In genomic region chr12:111006339-111006738, GRCm38 (mm10) we compare ENCODE assay signal across 15 mouse cellular contexts. TPM values are rescaled to one million over a fixed set of nuclear protein-coding genes. Genes with fewer than 3 reads are reported as not detected.
DNase-seq lines count a peak whose midpoint lies in the region; ATAC-seq lines count a peak whose summit lies in the region.
"Had no signal": no experiment of that assay in that cellular context is flagged by ENCODE, and none has a peak within 500 bp of the region (broad histone marks: within the 10 kb centered on the region; RNA-seq: fewer than 3 reads in every experiment).

No protein-coding gene starts in this region.

- no peaks in the 10 kb centered on the region for H3K27me3 ChIP-seq in hindbrain, embryonic 13.5 days
- no peaks in the 10 kb centered on the region for H3K27me3 ChIP-seq in hindbrain, embryonic 16.5 days (replicated peaks; ENCODE audit: control insufficient read depth, insufficient read depth, low read length)
- H3K27me3 ChIP-seq: embryonic facial prominence, embryonic 12.5 days; hindbrain, embryonic 12.5 days had no signal

- no peak overlapping the region for H3K9ac ChIP-seq in hindbrain, embryonic 13.5 days
- no peak overlapping the region for H3K9ac ChIP-seq in hindbrain, embryonic 16.5 days (ENCODE audit: low read depth, low read length)
- H3K9ac ChIP-seq: embryonic facial prominence, embryonic 12.5 days; hindbrain, embryonic 12.5 days had no signal

- 54% methylated on average over 5 of the region's 5 CpGs for WGBS in hindbrain, embryonic 13.5 days
- WGBS in hindbrain, embryonic 16.5 days, result 52% methylated on average over 4 of the region's 5 CpGs

- DNase-seq in cerebellum, postnatal 10 days, result peak; percentile 33 to 49
- DNase-seq in cerebellum, adult 9-11 months, result no peak
- DNase-seq in testis, postnatal 10 days (ENCODE audit: low spot score), result peak; percentile 71
- DNase-seq in testis, postnatal 14 days (ENCODE audit: low spot score), result no peak
- DNase-seq in adrenal gland, adult 8-10 months, result no peak
- no peak for DNase-seq in urinary bladder, postnatal 10 days (ENCODE audit: low spot score)
- DNase-seq: cerebellum, adult 11-12 months; kidney, postnatal 36 days; lung, postnatal 14 days; thymus, postnatal 4 days had no signal

- no peak overlapping the region for H3K27ac ChIP-seq in hindbrain, embryonic 13.5 days
- H3K27ac ChIP-seq in hindbrain, embryonic 16.5 days (ENCODE audit: low read depth, low read length), result no peak overlapping the region
- H3K27ac ChIP-seq: embryonic facial prominence, embryonic 12.5 days; hindbrain, embryonic 12.5 days; left cerebral cortex, adult 2 months had no signal

- H3K36me3 ChIP-seq in hindbrain, embryonic 13.5 days, result no peaks in the 10 kb centered on the region
- H3K36me3 ChIP-seq in hindbrain, embryonic 16.5 days (ENCODE audit: control insufficient read depth, insufficient read depth, low read length), result no peaks in the 10 kb centered on the region
- H3K36me3 ChIP-seq: embryonic facial prominence, embryonic 12.5 days; hindbrain, embryonic 12.5 days had no signal

- no peak overlapping the region for H3K4me3 ChIP-seq in hindbrain, embryonic 13.5 days
- H3K4me3 ChIP-seq in hindbrain, embryonic 16.5 days (ENCODE audit: low read length), result no peak overlapping the region
- H3K4me3 ChIP-seq: embryonic facial prominence, embryonic 12.5 days; hindbrain, embryonic 12.5 days; left cerebral cortex, adult 2 months had no signal

- peaks cover 29% of the 10 kb centered on the region for H3K4me1 ChIP-seq in hindbrain, embryonic 13.5 days (replicated peaks)
- peaks cover 11% of the 10 kb centered on the region for H3K4me1 ChIP-seq in hindbrain, embryonic 16.5 days (ENCODE audit: control insufficient read depth, insufficient read depth, low read depth, low read length)

- ATAC-seq in hindbrain, embryonic 13.5 days (ENCODE audit: low FRiP score), result 0 out of 2 replicates have a peak, but pooled peaks have one; percentile 52
- no peak for ATAC-seq in hindbrain, embryonic 16.5 days

- no peak overlapping the region for H3K4me2 ChIP-seq in hindbrain, embryonic 13.5 days
- no peak overlapping the region for H3K4me2 ChIP-seq in hindbrain, embryonic 16.5 days (ENCODE audit: low read length)
- H3K4me2 ChIP-seq: embryonic facial prominence, embryonic 12.5 days; hindbrain, embryonic 12.5 days had no signal

- H3K9me3 ChIP-seq in hindbrain, embryonic 13.5 days, result no peaks in the 10 kb centered on the region
- no peaks in the 10 kb centered on the region for H3K9me3 ChIP-seq in hindbrain, embryonic 16.5 days (ENCODE audit: control insufficient read depth, low read length)
- H3K9me3 ChIP-seq: embryonic facial prominence, embryonic 12.5 days; hindbrain, embryonic 12.5 days had no signal

RNA-seq across cellular contexts. Expression of gene Ankrd9, which starts 27.5 kb away (rescaled TPM):
- polyA plus RNA-seq in hindbrain, embryonic 13.5 days (2015; fragmentation: Nextera tagmentation; extraction: Ambion mirVana), result 6.8 and 7.5 TPM in 2 replicates
- 12.2 and 14.2 TPM in 2 replicates for polyA plus RNA-seq in hindbrain, embryonic 16.5 days (2015; fragmentation: Nextera tagmentation; extraction: Ambion mirVana)
- 10 to 100 TPM; 11.1 to 46.5 (median 17.7) TPM for total RNA-seq in adrenal gland, adult 8-10 months (2022)

RNA-seq across cellular contexts. Expression of gene Rcor1, which starts 32.8 kb away (rescaled TPM):
- polyA plus RNA-seq in hindbrain, embryonic 13.5 days (2015; fragmentation: Nextera tagmentation; extraction: Ambion mirVana), result 5.2 and 5.6 TPM in 2 replicates
- polyA plus RNA-seq in hindbrain, embryonic 16.5 days (2015; fragmentation: Nextera tagmentation; extraction: Ambion mirVana), result 4.1 and 4.5 TPM in 2 replicates
- total RNA-seq in adrenal gland, adult 8-10 months (2022), result 10 to 100 TPM; 46.1 to 60.4 (median 50.8) TPM

Comparison
In these comparisons a context has a peak if more than half of its experiments do, and no peak if none do; other contexts are left out.
1. DNase-seq: peak in cerebellum, postnatal 10 days (2 of 2) and testis, postnatal 10 days (single experiment); none in cerebellum, adult 9-11 months (single experiment), testis, postnatal 14 days (single experiment), adrenal gland, adult 8-10 months (single experiment) and urinary bladder, postnatal 10 days (single experiment).